In genomic region chr4:117018327-117018726, GRCm38 (mm10) we compare ENCODE assay signal across 18 mouse cellular contexts. TPM values are rescaled to one million over a fixed set of nuclear protein-coding genes. Genes with fewer than 3 reads are reported as not detected.
DNase-seq lines count a peak whose midpoint lies in the region; ATAC-seq lines count a peak whose summit lies in the region.
"Had no signal": no experiment of that assay in that cellular context is flagged by ENCODE, and none has a peak within 500 bp of the region (broad histone marks: within the 10 kb centered on the region; RNA-seq: fewer than 3 reads in every experiment).

No protein-coding gene starts in this region.

- H3K27me3 ChIP-seq in midbrain, embryonic 11.5 days (ENCODE audit: control insufficient read depth, insufficient read depth, low read length) = no peaks in the 10 kb centered on the region; the same call in 1 of the 2 replicates
- no peaks in the 10 kb centered on the region for H3K27me3 ChIP-seq in midbrain, embryonic 13.5 days
- H3K27me3 ChIP-seq: CH12.LX; embryonic facial prominence, embryonic 13.5 days; embryonic facial prominence, embryonic 15.5 days; forebrain, embryonic 12.5 days had no signal

- WGBS in midbrain, embryonic 11.5 days = 82% methylated on average over 7 of the region's 7 CpGs
- whole genome bisulfite sequencing in midbrain, embryonic 13.5 days = 82% methylated on average over 7 of the region's 7 CpGs

- peaks cover 6% of the 10 kb centered on the region; the same call in 1 of the 2 replicates for H3K4me1 ChIP-seq in midbrain, embryonic 11.5 days (ENCODE audit: control insufficient read depth, insufficient read depth, low read length)
- peaks cover 12% of the 10 kb centered on the region for H3K4me1 ChIP-seq in midbrain, embryonic 13.5 days (replicated peaks)

- H3K9ac ChIP-seq in midbrain, embryonic 11.5 days (ENCODE audit: low read length) = no peak overlapping the region
- no peak overlapping the region for H3K9ac ChIP-seq in midbrain, embryonic 13.5 days (replicated peaks)

- H3K4me2 ChIP-seq in midbrain, embryonic 11.5 days = no peak overlapping the region
- H3K4me2 ChIP-seq in midbrain, embryonic 13.5 days (replicated peaks) = no peak overlapping the region

- peak; percentile 87 for DNase-seq in heart, adult 11 months
- DNase-seq in heart, postnatal 36 days = no peak
- peak; percentile 72 for DNase-seq in midbrain, embryonic 11.5 days (ENCODE audit: low spot score, missing footprints)
- DNase-seq in thymus, postnatal 36 days = no peak
- DNase-seq: adrenal gland, adult 2 months; adrenal gland, postnatal 10 days; adrenal gland, postnatal 25 days; cerebellum, adult 18-20 months; cerebellum, adult 8-10 months; cerebellum, postnatal 14 days; cerebellum, postnatal 36 days; embryo, embryonic 11 days had no signal

- H3K4me3 ChIP-seq in midbrain, embryonic 11.5 days (ENCODE audit: low read depth, low read length) = no peak overlapping the region
- no peak overlapping the region for H3K4me3 ChIP-seq in midbrain, embryonic 13.5 days (replicated peaks)

- no peak overlapping the region for H3K27ac ChIP-seq in midbrain, embryonic 11.5 days (ENCODE audit: low read depth, low read length)
- H3K27ac ChIP-seq in midbrain, embryonic 13.5 days = no peak overlapping the region
- H3K27ac ChIP-seq: embryonic facial prominence, embryonic 13.5 days; embryonic facial prominence, embryonic 15.5 days; forebrain, embryonic 12.5 days had no signal

- peaks cover 3% of the 10 kb centered on the region for H3K36me3 ChIP-seq in midbrain, embryonic 11.5 days (ENCODE audit: control insufficient read depth, insufficient read depth, low read length)
- peaks cover 15% of the 10 kb centered on the region for H3K36me3 ChIP-seq in midbrain, embryonic 13.5 days

- H3K9me3 ChIP-seq in midbrain, embryonic 11.5 days (ENCODE audit: control insufficient read depth, low read length) = no peaks in the 10 kb centered on the region
- H3K9me3 ChIP-seq in midbrain, embryonic 13.5 days = no peaks in the 10 kb centered on the region
- H3K9me3 ChIP-seq: embryonic facial prominence, embryonic 13.5 days; embryonic facial prominence, embryonic 15.5 days; forebrain, embryonic 10.5 days; forebrain, embryonic 12.5 days had no signal

- intact Hi-C loops in heart, postnatal 36 days (cut with DNase I) = no loop called here

- ATAC-seq in midbrain, embryonic 11.5 days (ENCODE audit: low FRiP score) = no peak
- no peak for ATAC-seq in midbrain, embryonic 13.5 days

RNA-seq across cellular contexts. Expression of gene Eif2b3, which starts 0.9 kb away (rescaled TPM):
- total RNA-seq in heart, postnatal 36 days (2021) = 10 to 100 TPM; 15.5 to 18.9 TPM
- 43.0 and 49.4 TPM in 2 replicates for polyA plus RNA-seq in midbrain, embryonic 11.5 days (2014; fragmentation: Nextera tagmentation; extraction: Ambion mirVana)
- 45.5 and 50.2 TPM in 2 replicates for polyA plus RNA-seq in midbrain, embryonic 13.5 days (2015; fragmentation: Nextera tagmentation; extraction: Ambion mirVana)

RNA-seq across cellular contexts. Expression of gene Hectd3, which starts 23.2 kb away (rescaled TPM):
- 10 to 100 TPM; 17.3 to 17.4 TPM for total RNA-seq in heart, postnatal 36 days (2021)
- polyA plus RNA-seq in midbrain, embryonic 11.5 days (2014; fragmentation: Nextera tagmentation; extraction: Ambion mirVana) = 7.6 and 9.4 TPM in 2 replicates
- 18.3 and 20.2 TPM in 2 replicates for polyA plus RNA-seq in midbrain, embryonic 13.5 days (2015; fragmentation: Nextera tagmentation; extraction: Ambion mirVana)

RNA-seq across cellular contexts. Expression of gene Urod, which starts 24.1 kb away (rescaled TPM):
- total RNA-seq in heart, postnatal 36 days (2021) = 100 to 1,000 TPM; 100 to 101 TPM
- polyA plus RNA-seq in midbrain, embryonic 11.5 days (2014; fragmentation: Nextera tagmentation; extraction: Ambion mirVana) = 85.2 and 95.6 TPM in 2 replicates
- polyA plus RNA-seq in midbrain, embryonic 13.5 days (2015; fragmentation: Nextera tagmentation; extraction: Ambion mirVana) = 73.4 and 73.6 TPM in 2 replicates

Comparison
In these comparisons a context has a peak if more than half of its experiments do, and no peak if none do; other contexts are left out.
1. DNase-seq: peak in heart, adult 11 months (single experiment) and midbrain, embryonic 11.5 days (single experiment); none in heart, postnatal 36 days (0 of 2) and thymus, postnatal 36 days (0 of 2).